Mouse (Mus musculus): ENCODE measurements around the gene Dao. TPM values are rescaled to one million over a fixed set of nuclear protein-coding genes. Genes with fewer than 3 reads are reported as not detected.

Dao gene
- total and polyA plus RNA-seq, 3 experiments: not detected

DNA sequence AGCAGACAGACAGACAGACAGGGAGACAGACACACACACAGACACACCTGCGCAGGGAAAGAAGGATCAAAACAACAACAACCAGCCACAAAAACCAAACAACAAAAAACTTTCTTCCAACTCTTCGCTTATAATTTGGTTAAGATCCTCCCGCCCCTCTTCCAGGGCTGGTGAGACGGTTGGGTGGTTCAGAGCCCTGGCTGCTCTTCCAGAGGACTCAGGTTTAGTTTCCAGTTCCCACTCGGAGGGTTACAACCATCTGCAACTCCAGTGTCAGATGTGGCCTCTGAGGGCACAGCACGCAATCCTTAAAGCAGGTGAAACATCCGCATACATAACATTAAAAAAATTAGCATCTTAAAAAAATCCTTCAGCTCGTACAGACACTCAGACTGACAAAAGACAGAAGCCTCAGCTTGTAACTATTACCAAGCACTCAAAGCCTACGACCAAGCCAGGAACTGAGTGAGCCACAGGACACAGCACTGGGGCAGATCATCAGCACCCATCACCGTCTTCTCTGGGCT lies 32.0 kb upstream of the Dao start:
- Histone ChIP-seq H3K36me3 (ENCODE audit: control insufficient read depth, insufficient read depth, low read length) (peaks cover 2% of the 10 kb centered on the region; the same call in 1 of the 2 replicates), H3K9ac (ENCODE audit: low read depth, low read length) (no peak overlapping the region), H3K27ac (peak overlapping the region; percentile 94; the same call in 1 of the 2 replicates), H3K79me2 (replicated peaks; ENCODE audit: control insufficient read depth, insufficient read depth, low read length) (no peaks in the 10 kb centered on the region; the same call in 1 of the 2 replicates), H3K4me3 (no peak overlapping the region), H3K27me3 (ENCODE audit: control insufficient read depth, insufficient read depth, low read length) (no peaks in the 10 kb centered on the region), H3K4me1 (ENCODE audit: control insufficient read depth, insufficient read depth, low read length) (peaks cover 34% of the 10 kb centered on the region)
- no peak for TF ChIP-seq POLR2A (IDR thresholded peaks at IDR 0.05; ENCODE audit: insufficient read depth, low read depth, low read length)
- TF ChIP-seq EP300 (IDR thresholded peaks at IDR 0.05; ENCODE audit: insufficient read depth, low read depth, low read length): no peak
- no peak for TF ChIP-seq CTCF (IDR thresholded peaks at IDR 0.05)
- no peak for DNase-seq
- intact Hi-C loops (cut with DNase I): no loop called here
- WGBS: 84% methylated on average over 10 of the region's 10 CpGs

DNA sequence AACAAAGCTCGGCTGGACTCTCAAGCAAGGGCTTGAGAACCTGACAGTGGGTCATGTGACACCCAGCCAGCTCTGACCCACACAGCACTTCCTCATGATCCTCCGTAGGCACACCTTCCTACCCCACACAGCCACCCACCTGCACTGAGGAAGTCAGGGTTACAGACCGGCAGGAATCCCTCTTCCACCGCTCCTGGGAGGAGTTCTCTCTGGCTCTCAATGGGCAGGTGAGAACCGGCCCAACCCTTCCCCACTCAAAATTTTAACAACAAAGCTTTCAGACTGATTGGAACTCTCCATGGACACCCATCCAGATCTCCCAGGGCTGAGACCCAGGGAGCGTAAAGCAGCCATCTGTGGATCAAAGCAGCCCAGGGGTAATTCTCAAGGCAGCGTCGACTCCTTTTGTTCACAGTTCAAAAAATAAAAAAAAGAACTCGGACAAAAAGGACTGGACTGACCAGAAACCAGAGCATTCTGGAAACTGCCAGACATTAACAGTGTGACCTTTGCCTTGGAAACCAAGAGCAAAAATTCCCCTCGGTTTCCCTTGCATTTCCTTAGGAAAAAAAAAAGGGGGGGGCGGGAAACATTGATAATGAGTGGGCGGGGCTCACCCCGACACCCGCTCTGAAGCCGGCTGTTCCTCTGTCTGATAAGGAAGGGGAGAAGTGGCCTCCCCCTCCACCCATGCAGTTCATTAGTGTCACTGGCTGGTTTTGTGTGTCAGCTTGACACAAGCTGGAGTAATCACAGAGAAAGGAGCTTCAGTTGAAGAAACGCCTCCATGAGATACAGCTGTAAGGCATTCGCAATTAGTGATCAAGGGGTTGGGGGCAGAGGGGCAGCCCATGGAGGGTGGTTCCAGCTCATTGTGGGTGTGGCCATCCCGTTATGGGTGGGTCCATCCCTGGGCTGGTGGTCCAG lies 30.7 kb upstream of the Dao start:
- Histone ChIP-seq H3K9ac (ENCODE audit: low read depth, low read length) (peak overlapping the region; percentile 35; the same call in 1 of the 2 replicates), H3K27ac (peak overlapping the region; percentile 94), H3K4me3 (peak overlapping the region; percentile 25; the same call in 1 of the 2 replicates), H3K4me1 (ENCODE audit: control insufficient read depth, insufficient read depth, low read length) (peaks cover 44% of the 10 kb centered on the region), H3K79me2 (replicated peaks; ENCODE audit: control insufficient read depth, insufficient read depth, low read length) (no peaks in the 10 kb centered on the region; the same call in 1 of the 2 replicates), H3K27me3 (ENCODE audit: control insufficient read depth, insufficient read depth, low read length) (no peaks in the 10 kb centered on the region), H3K36me3 (ENCODE audit: control insufficient read depth, insufficient read depth, low read length) (peaks cover 2% of the 10 kb centered on the region; the same call in 1 of the 2 replicates)
- peak; percentile 47 to 49 for DNase-seq
- intact Hi-C loops (cut with DNase I): no loop called here
- 0 out of 2 replicates have a peak, but pooled peaks have one; percentile 53 for TF ChIP-seq EP300 (IDR thresholded peaks at IDR 0.05; ENCODE audit: insufficient read depth, low read depth, low read length)
- no peak for TF ChIP-seq CTCF (IDR thresholded peaks at IDR 0.05)
- TF ChIP-seq POLR2A (IDR thresholded peaks at IDR 0.05; ENCODE audit: insufficient read depth, low read depth, low read length): peak; percentile 25; the same call in 1 of the 2 replicates
- WGBS: 34% methylated on average over 18 of the region's 18 CpGs

DNA sequence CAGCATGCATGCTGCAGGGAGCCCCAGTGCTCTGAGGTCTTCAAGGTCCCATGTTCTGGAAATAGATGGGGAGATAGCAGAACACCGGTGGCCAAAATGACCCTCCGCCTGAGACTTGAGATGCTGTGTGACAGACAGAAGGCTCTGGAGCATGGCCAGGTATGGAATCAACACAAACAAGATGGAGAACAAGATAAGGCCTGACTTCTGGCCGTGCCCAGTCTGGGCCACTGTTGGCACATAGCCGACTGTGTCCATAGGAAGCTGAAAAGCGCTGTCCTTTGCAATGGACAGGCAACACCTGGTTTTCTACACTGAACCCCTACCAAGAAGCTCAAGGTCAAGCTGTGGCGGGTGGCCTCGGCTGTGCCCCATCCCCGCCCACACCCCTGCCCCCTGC lies 29.7 kb upstream of the Dao start:
- H3K27me3 ChIP-seq (ENCODE audit: control insufficient read depth, insufficient read depth, low read length): no peaks in the 10 kb centered on the region
- no peak overlapping the region for H3K9ac ChIP-seq (ENCODE audit: low read depth, low read length)
- TF ChIP-seq EP300 (IDR thresholded peaks at IDR 0.05; ENCODE audit: insufficient read depth, low read depth, low read length) (no peak), POLR2A (IDR thresholded peaks at IDR 0.05; ENCODE audit: insufficient read depth, low read depth, low read length) (no peak)
- H3K4me1 ChIP-seq (ENCODE audit: control insufficient read depth, insufficient read depth, low read length): peaks cover 40% of the 10 kb centered on the region
- peaks cover 2% of the 10 kb centered on the region; the same call in 1 of the 2 replicates for H3K36me3 ChIP-seq (ENCODE audit: control insufficient read depth, insufficient read depth, low read length)
- peak overlapping the region; percentile 94 for H3K27ac ChIP-seq
- intact Hi-C loops (cut with DNase I): loop anchor here (2.0 kb wide), 1 partner anchor 19 kb away; the partner anchor contains the start of gene Ssh1
- H3K79me2 ChIP-seq (replicated peaks; ENCODE audit: control insufficient read depth, insufficient read depth, low read length): no peaks in the 10 kb centered on the region; the same call in 1 of the 2 replicates
- no peak for DNase-seq
- no peak overlapping the region for H3K4me3 ChIP-seq
- WGBS: 46% methylated on average over 8 of the region's 8 CpGs

DNA sequence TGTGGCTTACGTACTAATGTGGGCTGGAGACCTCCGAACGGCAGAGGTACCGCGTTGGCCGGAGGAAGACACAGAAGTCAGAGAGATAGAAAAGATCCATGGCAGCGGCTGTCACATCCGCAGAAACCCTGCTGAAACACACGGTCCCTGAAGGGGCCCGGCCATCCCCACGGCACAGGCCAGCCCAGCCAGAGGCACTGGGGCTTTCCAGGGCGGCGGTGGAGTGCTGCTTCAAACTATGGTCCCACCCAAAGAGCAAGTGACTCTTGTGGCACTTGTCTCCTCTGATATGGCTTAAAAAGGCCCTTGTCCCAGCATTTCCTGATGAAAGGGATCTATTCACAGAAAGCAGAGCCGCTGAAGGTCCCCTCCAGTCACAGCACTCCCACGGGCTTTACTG lies 28.9 kb upstream of the Dao start:
- peak overlapping the region; percentile 34 for H3K9ac ChIP-seq (ENCODE audit: low read depth, low read length)
- 21% methylated on average over 15 of the region's 15 CpGs for WGBS

DNA sequence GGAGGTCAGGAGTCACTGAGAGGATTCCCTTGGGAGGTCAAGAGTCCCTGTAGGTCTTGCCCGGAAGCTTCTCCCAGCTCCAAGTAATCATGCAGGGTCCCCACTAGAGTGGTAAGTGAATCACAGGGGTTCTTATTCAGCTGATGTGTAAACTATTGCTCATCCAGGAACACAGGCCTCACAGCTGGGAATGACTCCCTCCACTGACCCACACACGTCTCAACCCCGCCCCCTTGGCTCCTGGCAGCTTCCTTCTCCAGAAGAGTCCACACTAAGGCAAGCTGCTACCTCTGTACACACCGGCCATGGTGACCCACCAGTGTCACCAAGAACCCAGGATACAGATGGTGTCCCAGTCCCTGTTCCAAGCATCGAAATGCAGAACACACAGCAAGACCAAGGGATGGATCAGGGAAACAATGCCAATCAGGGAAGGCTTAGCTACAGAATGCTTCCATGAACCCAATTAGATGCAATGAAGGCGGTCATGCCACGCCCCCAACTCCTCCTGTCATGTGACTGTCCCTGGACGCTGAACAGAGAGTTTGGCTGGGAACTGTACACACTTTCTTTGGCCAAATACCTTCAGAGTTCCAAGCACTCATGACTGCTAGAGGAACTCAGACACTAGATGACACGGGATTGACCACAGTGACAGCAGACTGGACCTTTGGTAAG lies 27.8 kb upstream of the Dao start:
- Histone ChIP-seq H3K27ac (peak overlapping the region; percentile 94), H3K27me3 (ENCODE audit: control insufficient read depth, insufficient read depth, low read length) (no peaks in the 10 kb centered on the region), H3K36me3 (ENCODE audit: control insufficient read depth, insufficient read depth, low read length) (peaks cover 2% of the 10 kb centered on the region; the same call in 1 of the 2 replicates), H3K9ac (ENCODE audit: low read depth, low read length) (no peak overlapping the region), H3K4me1 (ENCODE audit: control insufficient read depth, insufficient read depth, low read length) (peaks cover 40% of the 10 kb centered on the region), H3K4me3 (no peak overlapping the region), H3K79me2 (replicated peaks; ENCODE audit: control insufficient read depth, insufficient read depth, low read length) (peaks cover 3% of the 10 kb centered on the region; the same call in 1 of the 2 replicates)
- DNase-seq: peak; percentile 83 to 86
- 19% methylated on average over 9 of the region's 9 CpGs for WGBS
- TF ChIP-seq CTCF (IDR thresholded peaks at IDR 0.05) (no peak), POLR2A (IDR thresholded peaks at IDR 0.05; ENCODE audit: insufficient read depth, low read depth, low read length) (no peak), EP300 (IDR thresholded peaks at IDR 0.05; ENCODE audit: insufficient read depth, low read depth, low read length) (peak; percentile 70; the same call in 1 of the 2 replicates)
- intact Hi-C loops (cut with DNase I): loop anchor here (1.0 to 2.0 kb wide), 2 partner anchors 11 to 17 kb away; partner anchors contain the start of gene Ssh1

More for the DNA sequence above, 28.9 kb upstream of the Dao start:
- H3K79me2 ChIP-seq (replicated peaks; ENCODE audit: control insufficient read depth, insufficient read depth, low read length): no peaks in the 10 kb centered on the region; the same call in 1 of the 2 replicates
- TF ChIP-seq POLR2A (IDR thresholded peaks at IDR 0.05; ENCODE audit: insufficient read depth, low read depth, low read length) (no peak), EP300 (IDR thresholded peaks at IDR 0.05; ENCODE audit: insufficient read depth, low read depth, low read length) (no peak), CTCF (IDR thresholded peaks at IDR 0.05) (no peak)
- H3K36me3 ChIP-seq (ENCODE audit: control insufficient read depth, insufficient read depth, low read length): peaks cover 2% of the 10 kb centered on the region; the same call in 1 of the 2 replicates
- intact Hi-C loops (cut with DNase I): loop anchor here (2.0 kb wide), 1 partner anchor 18 kb away; the partner anchor contains the start of gene Ssh1
- no peak overlapping the region for H3K4me3 ChIP-seq
- H3K4me1 ChIP-seq (ENCODE audit: control insufficient read depth, insufficient read depth, low read length): peaks cover 40% of the 10 kb centered on the region
- no peaks in the 10 kb centered on the region for H3K27me3 ChIP-seq (ENCODE audit: control insufficient read depth, insufficient read depth, low read length)
- peak overlapping the region; percentile 94 for H3K27ac ChIP-seq
- DNase-seq: no peak
